Mouse (Mus musculus) midbrain, embryonic 15.5 days (tissue): ENCODE measurements around the gene Kmt5c. TPM values are rescaled to one million over a fixed set of nuclear protein-coding genes. Genes with fewer than 3 reads are reported as not detected.
"Not testable (repeated sequence)": the region's sequence is repeated elsewhere in the genome, so short reads cannot be mapped to it uniquely, and the experiment has no call there.

ENCODE experiments used
- ATAC-seq: fragments of 200-750 bp; cut with Nextera tagmentation; replicated peaks from 2 replicates; pipeline ENCODE4 v1.8.0; 2017; ENCODE audit warnings: moderate TSS enrichment
- H3K27ac ChIP-seq: fragments of 300-500 bp; sonication (generic); 2 replicates; pipeline ENCODE4 v1.5.1; 2015; ENCODE audit warnings: mild to moderate bottlenecking, inconsistent platforms
- H3K27me3 ChIP-seq: fragments of 300-500 bp; sonication (generic); replicated peaks from 2 replicates; pipeline ENCODE4 v1.6.1; 2015; ENCODE audit warnings: inconsistent platforms
- H3K36me3 ChIP-seq: fragments of 300-500 bp; sonication (generic); replicated peaks from 2 replicates; pipeline ENCODE4 v1.6.1; 2015; ENCODE audit warnings: inconsistent platforms
- H3K4me1 ChIP-seq: fragments of 300-500 bp; sonication (generic); 2 replicates; pipeline ENCODE4 v1.6.1; 2015; ENCODE audit warnings: inconsistent platforms
- H3K4me2 ChIP-seq: fragments of 300-500 bp; sonication (generic); 2 replicates; pipeline ENCODE4 v1.6.1; 2015; ENCODE audit warnings: inconsistent platforms, mild to moderate bottlenecking, moderate library complexity
- H3K4me3 ChIP-seq: fragments of 300-500 bp; sonication (generic); 2 replicates; pipeline ENCODE4 v1.5.1; 2015; ENCODE audit warnings: mild to moderate bottlenecking, inconsistent platforms
- H3K9ac ChIP-seq: fragments of 300-500 bp; sonication (generic); 2 replicates; pipeline ENCODE4 v1.6.1; 2015; ENCODE audit warnings: mild to moderate bottlenecking, inconsistent platforms
- H3K9me3 ChIP-seq: fragments of 300-500 bp; sonication (generic); 2 replicates; pipeline ENCODE4 v1.6.1; 2016; ENCODE audit warnings: inconsistent platforms
- WGBS: fragments of 180-500 bp; shearing (Covaris S2); methylation state at CpG from one replicate; pipeline ENCODE4 v1.1.7; 2015; ENCODE audit warnings: mixed read lengths; 5-methylcytosine and 5-hydroxymethylcytosine counted together
- polyA plus RNA-seq: library from polyadenylated mRNA; unstranded; fragments of >200 nt; fragmentation: Nextera tagmentation; extraction: Ambion mirVana; gene quantifications from 2 replicates; pipeline ENCODE4 v1.2.1, GENCODE M21; 2015

Gene Kmt5c
- polyA plus RNA-seq, 1 experiment from 2014 or later: 77.2 TPM

GRCm38 (mm10) chr7:4779921-4780320, 40.0 kb downstream of the Kmt5c start:
- no peaks in the 10 kb centered on the region for H3K9me3 ChIP-seq
- no peak overlapping the region for H3K9ac ChIP-seq
- no peaks in the 10 kb centered on the region for H3K36me3 ChIP-seq
- H3K4me1 ChIP-seq: peaks cover 10% of the 10 kb centered on the region; the same call in 1 of the 2 replicates
- ATAC-seq: no peak
- H3K27ac ChIP-seq: no peak overlapping the region
- H3K27me3 ChIP-seq: peaks cover 47% of the 10 kb centered on the region
- no peak overlapping the region for H3K4me3 ChIP-seq
- no peak overlapping the region for H3K4me2 ChIP-seq
- WGBS: 33% methylated on average over 5 of the region's 5 CpGs

GRCm38 (mm10) chr7:4782130-4782529, 42.2 kb downstream of the Kmt5c start:
- Histone ChIP-seq H3K4me1 (peaks cover 5% of the 10 kb centered on the region; the same call in 1 of the 2 replicates), H3K9ac (no peak overlapping the region), H3K9me3 (no peaks in the 10 kb centered on the region), H3K4me2 (no peak overlapping the region), H3K4me3 (no peak overlapping the region), H3K36me3 (no peaks in the 10 kb centered on the region), H3K27ac (no peak overlapping the region), H3K27me3 (peaks cover 28% of the 10 kb centered on the region)
- ATAC-seq: no peak
- WGBS: 58% methylated on average over 3 of the region's 3 CpGs

DNA sequence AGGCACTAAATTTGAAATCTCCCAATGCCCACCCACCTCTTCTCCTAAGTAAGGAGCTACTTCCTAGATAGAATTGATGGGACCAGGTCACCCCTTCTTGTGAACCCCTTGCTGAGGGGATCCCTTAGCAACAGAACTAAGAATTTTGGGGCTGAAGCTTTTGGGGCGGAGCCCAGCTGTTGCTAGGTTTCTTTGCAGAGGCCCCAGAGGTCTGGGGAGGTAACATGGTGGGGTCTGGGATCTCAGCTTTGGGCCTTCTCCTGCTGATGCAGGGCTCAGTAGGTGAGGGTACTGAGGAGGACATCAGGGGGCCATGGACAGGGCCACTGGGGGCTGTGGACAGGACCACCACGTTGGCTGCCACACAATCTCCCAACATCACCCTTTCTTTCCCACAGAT, 42.8 kb downstream of the Kmt5c start, which contains the start of the genes Il11 and Tmem190:
TSS of gene Il11 (minus strand) at position 101 of the 400 bp plus-strand sequence.
TSS of gene Tmem190 (plus strand) at position 179 of the 400 bp plus-strand sequence.
- peaks cover 24% of the 10 kb centered on the region for H3K27me3 ChIP-seq
- 71% methylated on average over 2 of the region's 2 CpGs for WGBS

GRCm38 (mm10) chr7:4783667-4784268, 43.9 kb downstream of the Kmt5c start:
- H3K36me3 ChIP-seq: no peaks in the 10 kb centered on the region
- 86% methylated on average over 14 of the region's 14 CpGs for WGBS
- H3K27ac ChIP-seq: no peak overlapping the region
- peaks cover 14% of the 10 kb centered on the region; the same call in 1 of the 2 replicates for H3K27me3 ChIP-seq
- no peak overlapping the region for H3K4me3 ChIP-seq
- H3K9ac ChIP-seq: no peak overlapping the region
- peaks cover 5% of the 10 kb centered on the region for H3K4me1 ChIP-seq
- no peaks in the 10 kb centered on the region for H3K9me3 ChIP-seq
- no peak for ATAC-seq
- H3K4me2 ChIP-seq: no peak overlapping the region

More for the DNA sequence above, 42.8 kb downstream of the Kmt5c start, which contains the start of the genes Il11 and Tmem190:
- Histone ChIP-seq H3K36me3 (no peaks in the 10 kb centered on the region), H3K4me3 (no peak within 1 kb of the TSS), H3K4me1 (no peaks in the 10 kb centered on the region), H3K27ac (no peak within 1 kb of the TSS), H3K4me2 (no peak within 1 kb of the TSS), H3K9me3 (no peaks in the 10 kb centered on the region), H3K9ac (no peak within 1 kb of the TSS)
- no peak for ATAC-seq

GRCm38 (mm10) chr7:4788499-4789435, 48.9 kb downstream of the Kmt5c start:
- H3K27ac ChIP-seq: peak overlapping the region; percentile 64
- 2% methylated on average over 64 of the region's 64 CpGs for WGBS
- H3K9me3 ChIP-seq: no peaks in the 10 kb centered on the region
- peak overlapping the region; percentile 71 for H3K9ac ChIP-seq
- H3K4me3 ChIP-seq: peak overlapping the region; percentile 48
- ATAC-seq: peak; percentile 34
- 0 out of 2 replicates have a peak, but pooled peaks cover 2% of the 10 kb centered on the region for H3K27me3 ChIP-seq
- H3K36me3 ChIP-seq: no peaks in the 10 kb centered on the region
- H3K4me2 ChIP-seq: peak overlapping the region; percentile 84
- peaks cover 14% of the 10 kb centered on the region for H3K4me1 ChIP-seq

- Histone ChIP-seq H3K9ac (peak within 1 kb of the TSS; percentile 71), H3K9me3 (no peaks in the 10 kb centered on the region), H3K4me2 (peak within 1 kb of the TSS; percentile 84), H3K36me3 (peaks cover 1% of the 10 kb centered on the region; the same call in 1 of the 2 replicates), H3K4me1 (peaks cover 21% of the 10 kb centered on the region), H3K27me3 (0 out of 2 replicates have a peak, but pooled peaks cover 2% of the 10 kb centered on the region), H3K27ac (peak within 1 kb of the TSS; percentile 64), H3K4me3 (peak within 1 kb of the TSS; percentile 48)
- WGBS: 9% methylated on average over 40 of the region's 40 CpGs
- ATAC-seq: peak; percentile 8; the same call in 1 of the 2 replicates
Observed at GRCm38 (mm10) chr7:4789436-4789935, 49.6 kb downstream of the Kmt5c start, which contains the start of gene Tmem238. TSS of gene Tmem238 (minus strand) at chr7:4789656.

DNA sequence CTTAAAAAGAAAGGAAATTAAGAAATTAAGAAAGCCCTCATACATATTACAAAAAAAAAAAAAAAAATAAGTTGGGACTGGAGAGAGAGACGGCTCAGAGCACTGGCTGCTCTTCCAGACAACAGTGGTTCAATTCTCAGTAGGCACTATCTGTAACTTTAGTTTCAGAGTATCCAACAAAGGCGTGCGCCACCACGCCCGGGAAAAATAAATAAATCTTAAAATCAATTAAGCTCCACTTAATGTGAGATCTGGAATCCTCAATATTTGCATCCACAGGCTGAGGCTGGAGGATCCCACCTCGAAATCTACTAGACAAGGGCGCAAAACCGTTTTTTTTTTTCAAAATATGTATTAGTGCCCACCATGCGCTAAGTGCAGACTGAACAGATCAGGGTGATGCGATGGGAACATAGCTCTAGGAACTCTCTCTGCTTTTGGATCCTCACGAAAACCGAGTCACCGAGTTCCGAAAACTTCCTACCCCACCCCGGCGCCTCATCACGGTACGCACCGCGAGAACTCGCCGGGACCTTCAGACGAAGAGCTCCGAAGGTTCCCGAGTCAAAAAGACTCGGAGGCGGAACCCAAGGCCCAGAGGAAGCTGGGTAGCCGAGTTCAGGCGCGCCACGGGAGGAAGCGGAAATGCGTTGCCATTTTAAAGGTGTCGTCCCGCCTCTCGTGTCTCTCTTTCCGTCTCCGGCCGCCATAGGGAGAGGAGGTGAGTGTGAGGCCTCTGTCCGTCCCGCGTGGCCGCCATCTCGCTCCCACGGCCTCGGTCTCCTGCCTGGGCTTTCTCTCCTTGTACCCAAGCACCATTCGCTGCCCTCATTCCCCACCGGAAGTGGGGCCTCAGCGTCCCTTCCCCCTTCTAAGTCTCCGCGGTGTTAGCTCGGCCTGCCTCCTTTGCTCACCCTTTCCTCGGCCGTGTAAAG, 52.6 kb downstream of the Kmt5c start, which contains the start of gene Rpl28:
TSS of gene Rpl28 (plus strand) at position 597 of the 935 bp plus-strand sequence.
- Histone ChIP-seq H3K27ac (peak within 1 kb of the TSS; percentile 90), H3K36me3 (peaks cover 19% of the 10 kb centered on the region), H3K9ac (peak within 1 kb of the TSS; percentile 95), H3K27me3 (0 out of 2 replicates have a peak, but pooled peaks cover 2% of the 10 kb centered on the region), H3K4me3 (peak within 1 kb of the TSS; percentile 92), H3K9me3 (no peaks in the 10 kb centered on the region), H3K4me2 (peak within 1 kb of the TSS; percentile 77), H3K4me1 (peaks cover 26% of the 10 kb centered on the region)
- ATAC-seq: peak; percentile 89
- WGBS: 2% methylated on average over 54 of the region's 54 CpGs

DNA sequence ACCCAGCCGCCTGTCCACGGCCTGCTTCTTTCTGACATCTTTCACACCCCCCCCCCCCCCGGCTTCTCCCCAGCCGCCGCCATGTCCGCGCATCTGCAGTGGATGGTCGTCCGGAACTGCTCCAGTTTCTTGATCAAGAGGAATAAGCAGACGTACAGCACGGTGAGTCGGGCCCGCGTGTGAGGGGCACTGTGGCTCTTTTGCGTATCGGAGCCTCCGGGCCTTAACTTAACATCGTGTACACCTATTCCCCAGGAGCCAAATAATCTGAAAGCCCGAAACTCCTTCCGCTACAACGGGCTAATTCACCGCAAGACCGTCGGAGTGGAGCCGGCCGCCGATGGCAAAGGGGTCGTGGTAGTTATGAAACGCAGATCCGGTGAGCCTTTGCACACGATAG, 53.3 kb downstream of the Kmt5c start:
- under 1% methylated on average over 29 of the region's 31 CpGs for whole genome bisulfite sequencing
- Histone ChIP-seq H3K4me2 (peak overlapping the region; percentile 77), H3K36me3 (peaks cover 24% of the 10 kb centered on the region), H3K4me1 (peaks cover 25% of the 10 kb centered on the region), H3K27ac (peak overlapping the region; percentile 90), H3K4me3 (peak overlapping the region; percentile 92), H3K9ac (peak overlapping the region; percentile 95)
- not testable (repeated sequence) for ATAC-seq, H3K9me3 ChIP-seq, H3K27me3 ChIP-seq

GRCm38 (mm10) chr7:4793674-4794073, 53.8 kb downstream of the Kmt5c start:
- peak overlapping the region; percentile 90 for H3K27ac ChIP-seq
- H3K4me3 ChIP-seq: peak overlapping the region; percentile 92

DNA sequence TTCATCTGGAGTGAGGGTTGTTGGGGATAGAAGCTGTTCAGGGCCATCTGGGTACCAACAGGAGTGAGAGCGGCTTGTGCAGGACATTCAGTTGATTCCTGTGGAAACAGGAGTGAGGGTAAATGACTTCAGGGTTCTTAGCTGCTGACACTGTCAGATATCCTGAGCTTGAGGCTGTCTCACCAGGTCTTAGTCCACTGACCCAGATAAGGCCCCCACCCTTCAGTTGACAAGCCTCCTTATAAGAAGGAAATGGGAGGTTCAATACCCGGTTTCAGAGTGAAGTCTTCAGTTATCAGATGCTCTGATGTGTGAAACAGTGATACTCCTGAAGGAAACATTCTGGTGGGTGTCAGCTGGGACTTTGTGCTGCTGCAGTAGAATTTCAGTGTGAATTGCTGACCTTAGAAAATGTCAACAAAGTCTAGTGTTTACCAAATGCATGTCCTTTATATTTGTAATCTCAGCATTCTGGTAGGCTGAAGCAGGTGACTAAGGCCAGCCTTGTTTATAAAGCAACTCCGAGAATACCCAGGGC, 54.8 kb downstream of the Kmt5c start:
- H3K9ac ChIP-seq: no peak overlapping the region
- no peak overlapping the region for H3K27ac ChIP-seq
- peaks cover 17% of the 10 kb centered on the region for H3K4me1 ChIP-seq
- H3K27me3 ChIP-seq: no peaks in the 10 kb centered on the region
- WGBS: 84% methylated on average over 3 of the region's 3 CpGs
- H3K36me3 ChIP-seq: peaks cover 24% of the 10 kb centered on the region
- no peak overlapping the region for H3K4me2 ChIP-seq
- no peaks in the 10 kb centered on the region for H3K9me3 ChIP-seq
- H3K4me3 ChIP-seq: no peak overlapping the region
- ATAC-seq: no peak

More at GRCm38 (mm10) chr7:4793674-4794073, 53.8 kb downstream of the Kmt5c start:
- Histone ChIP-seq H3K9me3 (no peaks in the 10 kb centered on the region), H3K4me2 (peak overlapping the region; percentile 77), H3K27me3 (no peaks in the 10 kb centered on the region), H3K4me1 (peaks cover 21% of the 10 kb centered on the region), H3K36me3 (peaks cover 24% of the 10 kb centered on the region), H3K9ac (peak overlapping the region; percentile 95)
- WGBS: 50% methylated on average over 4 of the region's 4 CpGs
- ATAC-seq: no peak
